Mouse (Mus musculus) MEL (cell line): ENCODE data around the gene Hecw2. TPM values are rescaled to one million over a fixed set of nuclear protein-coding genes. Genes with fewer than 3 reads are reported as not detected.

Source experiments
- DNase-seq: peaks from one replicate; pipeline ENCODE4 v3.0.0; 2011; ENCODE audit warnings: low read depth, low spot score
- H3K27ac ChIP-seq: 2 replicates; pipeline ENCODE4 v1.5.1; 2012; ENCODE audit warnings: low read depth, mild to moderate bottlenecking, control low read depth, low read length, moderate library complexity; ENCODE audit not compliant: control insufficient read depth
- H3K27me3 ChIP-seq, 2 experiments: fragments of 150-350 bp in 1 of 2; sonication (generic) in 1 of 2; 2 replicates each; pipeline ENCODE4 v1.6.1; 2012; ENCODE audit warnings: low read length in 2 of 2, mild to moderate bottlenecking in 2 of 2, improper control_type of control experiment in 1 of 2, moderate library complexity in 1 of 2; ENCODE audit not compliant: insufficient read depth in 2 of 2, control insufficient read depth in 1 of 2
- H3K36me3 ChIP-seq, 2 experiments: 2 replicates each; pipeline ENCODE4 v1.6.1; 2012 to 2014; ENCODE audit warnings: low read length in 2 of 2, improper control_type of control experiment in 1 of 2, inconsistent platforms in 1 of 2, mild to moderate bottlenecking in 1 of 2; ENCODE audit not compliant: insufficient read depth in 2 of 2, control insufficient read depth in 1 of 2
- H3K4me1 ChIP-seq, 2 experiments: fragments of 150-350 bp in 1 of 2; sonication (generic) in 1 of 2; 2 replicates each; pipeline ENCODE4 v1.6.1; 2012; ENCODE audit warnings: low read length in 2 of 2, improper control_type of control experiment in 1 of 2, mild to moderate bottlenecking in 1 of 2; ENCODE audit not compliant: insufficient read depth in 2 of 2, control insufficient read depth in 1 of 2
- H3K4me3 ChIP-seq, 2 experiments: fragments of 150-350 bp in 1 of 2; sonication (generic) in 1 of 2; 2 replicates each; pipeline ENCODE4 v1.5.1; 2012; ENCODE audit warnings: low read depth in 2 of 2, low read length in 2 of 2, mild to moderate bottlenecking in 2 of 2, moderate library complexity in 2 of 2, control low read depth in 1 of 2, improper control_type of control experiment in 1 of 2; ENCODE audit not compliant: control insufficient read depth in 1 of 2, insufficient read depth in 1 of 2
- H3K79me2 ChIP-seq: 2 replicates; pipeline ENCODE4 v1.6.1; 2012; ENCODE audit warnings: mild to moderate bottlenecking, low read length, moderate library complexity; ENCODE audit not compliant: control insufficient read depth, poor library complexity, insufficient read depth
- H3K9ac ChIP-seq: 2 replicates; pipeline ENCODE4 v1.6.1; 2012; ENCODE audit warnings: low read depth, mild to moderate bottlenecking, control low read depth, low read length, moderate library complexity; ENCODE audit not compliant: control insufficient read depth, poor library complexity, severe bottlenecking
- H3K9me3 ChIP-seq: fragments of 150-350 bp; sonication (generic); replicated peaks from 2 replicates; pipeline ENCODE4 v1.6.1; 2012; ENCODE audit warnings: mild to moderate bottlenecking, low read length, improper control_type of control experiment, moderate library complexity; ENCODE audit not compliant: insufficient read depth
- BHLHE40 ChIP-seq: IDR thresholded peaks from 2 replicates; pipeline ENCODE4 v1.6.1; 2012; ENCODE audit warnings: low read depth, mild to moderate bottlenecking, inconsistent platforms, low read length, improper control_type of control experiment, borderline replicate concordance
- CTCF ChIP-seq, 3 experiments: IDR thresholded peaks in 2 of 3; conservative IDR thresholded peaks in 1 of 3; 2 replicates each; pipeline ENCODE4 v1.5.1; 2011 to 2012; ENCODE audit warnings: low read length in 3 of 3, low read depth in 2 of 3, mild to moderate bottlenecking in 2 of 3, improper control_type of control experiment in 1 of 3, inconsistent platforms in 1 of 3, mixed read lengths in 1 of 3, moderate library complexity in 1 of 3; ENCODE audit not compliant: control insufficient read depth in 1 of 3, insufficient read depth in 1 of 3, poor library complexity in 1 of 3, severe bottlenecking in 1 of 3
- E2F4 ChIP-seq: IDR thresholded peaks from 2 replicates; pipeline ENCODE4 v1.6.1; 2011; ENCODE audit warnings: low read depth, low read length, improper control_type of control experiment, borderline replicate concordance
- ELF1 ChIP-seq: IDR thresholded peaks from 2 replicates; pipeline ENCODE4 v1.6.1; 2014; ENCODE audit warnings: low read depth, mild to moderate bottlenecking, inconsistent platforms, low read length, improper control_type of control experiment, moderate library complexity
- ETS1 ChIP-seq: IDR thresholded peaks from 2 replicates; pipeline ENCODE4 v1.6.1; 2012; ENCODE audit warnings: low read depth, mild to moderate bottlenecking, inconsistent platforms, low read length, improper control_type of control experiment, moderate library complexity
- GATA1 ChIP-seq: IDR thresholded peaks from 2 replicates; pipeline ENCODE4 v1.6.1; 2011; ENCODE audit warnings: low read depth, low read length, improper control_type of control experiment
- JUND ChIP-seq: IDR thresholded peaks from 2 replicates; pipeline ENCODE4 v1.6.1; 2011; ENCODE audit warnings: low read depth, mild to moderate bottlenecking, improper control_type of control experiment, low read length
- KAT2A ChIP-seq: conservative IDR thresholded peaks from 2 replicates; pipeline ENCODE4 v1.6.1; 2012; ENCODE audit warnings: low read depth, low read length, improper control_type of control experiment, inconsistent platforms
- MAFK ChIP-seq: IDR thresholded peaks from 2 replicates; pipeline ENCODE4 v1.6.1; 2011; ENCODE audit warnings: low read depth, mild to moderate bottlenecking, low read length, improper control_type of control experiment, borderline replicate concordance
- MAX ChIP-seq: IDR thresholded peaks from 2 replicates; pipeline ENCODE4 v1.6.1; 2011; ENCODE audit warnings: low read length, improper control_type of control experiment
- MEF2A ChIP-seq: IDR thresholded peaks from 2 replicates; pipeline ENCODE4 v1.6.1; 2014; ENCODE audit warnings: low read depth, mild to moderate bottlenecking, inconsistent platforms, low read length, improper control_type of control experiment; ENCODE audit not compliant: poor library complexity, insufficient replicate concordance, severe bottlenecking; ENCODE audit errors: extremely low read depth
- MXI1 ChIP-seq: IDR thresholded peaks from 2 replicates; pipeline ENCODE4 v1.6.1; 2011; ENCODE audit warnings: mild to moderate bottlenecking, low read depth, low read length, improper control_type of control experiment
- MYB ChIP-seq: IDR thresholded peaks from 2 replicates; pipeline ENCODE4 v1.6.1; 2011; ENCODE audit warnings: mild to moderate bottlenecking, low read depth, low read length, improper control_type of control experiment
- NELFE ChIP-seq: IDR thresholded peaks from 2 replicates; pipeline ENCODE4 v1.6.1; 2011; ENCODE audit warnings: low read depth, low read length, improper control_type of control experiment
- NRF1 ChIP-seq: IDR thresholded peaks from 2 replicates; pipeline ENCODE4 v1.6.1; 2014; ENCODE audit warnings: low read depth, mild to moderate bottlenecking, inconsistent platforms, low read length, improper control_type of control experiment, moderate library complexity; ENCODE audit not compliant: poor library complexity, insufficient read depth, severe bottlenecking
- POLR2AphosphoS5 ChIP-seq: IDR thresholded peaks from 2 replicates; pipeline ENCODE4 v1.6.1; 2012; ENCODE audit warnings: low read depth, borderline replicate concordance, mild to moderate bottlenecking, inconsistent platforms, low read length, moderate library complexity, mixed read lengths
- RAD21 ChIP-seq: IDR thresholded peaks from 2 replicates; pipeline ENCODE4 v1.6.1; 2011; ENCODE audit warnings: mild to moderate bottlenecking, low read depth, low read length, improper control_type of control experiment
- TBP ChIP-seq: IDR thresholded peaks from 2 replicates; pipeline ENCODE4 v1.8.0; 2011; ENCODE audit warnings: low read depth, low read length, improper control_type of control experiment
- TCF12 ChIP-seq: IDR thresholded peaks from 2 replicates; pipeline ENCODE4 v1.6.1; 2014; ENCODE audit warnings: low read depth, mild to moderate bottlenecking, inconsistent platforms, low read length, improper control_type of control experiment, moderate library complexity
- UBTF ChIP-seq: IDR thresholded peaks from 2 replicates; pipeline ENCODE4 v1.6.1; 2012; ENCODE audit warnings: low read depth, mild to moderate bottlenecking, inconsistent platforms, low read length, improper control_type of control experiment, moderate library complexity, borderline replicate concordance; ENCODE audit not compliant: insufficient read depth
- USF2 ChIP-seq, 2 experiments: IDR thresholded peaks; 2 replicates each; pipeline ENCODE4 v1.6.1; 2011 to 2012; ENCODE audit warnings: improper control_type of control experiment in 2 of 2, low read length in 2 of 2, borderline replicate concordance in 1 of 2, inconsistent platforms in 1 of 2, low read depth in 1 of 2, mild to moderate bottlenecking in 1 of 2; ENCODE audit not compliant: insufficient read depth in 1 of 2
- ZKSCAN1 ChIP-seq: IDR thresholded peaks from 2 replicates; pipeline ENCODE4 v1.6.1; 2012; ENCODE audit warnings: low read depth, mild to moderate bottlenecking, inconsistent platforms, low read length, improper control_type of control experiment, moderate library complexity
- ZNF384 ChIP-seq: IDR thresholded peaks from 2 replicates; pipeline ENCODE4 v1.6.1; 2012; ENCODE audit warnings: low read depth, mild to moderate bottlenecking, inconsistent platforms, low read length, improper control_type of control experiment
- polyA plus RNA-seq, 2 experiments: library from polyadenylated mRNA; stranded (reverse) in 1 of 2; unstranded in 1 of 2; fragments of >175 nt in 1 of 2; fragments of >200 nt in 1 of 2; gene quantifications; 2 replicates each; pipeline versions ENCODE4 v1.2.1 to v1.2.4; 2012; ENCODE audit warnings: low replicate concordance in 2 of 2, low read depth in 1 of 2; ENCODE audit not compliant: insufficient read length in 2 of 2, insufficient read depth in 1 of 2, missing spikeins in 1 of 2
- total RNA-seq: library from RNA; depleted of rRNA; stranded (reverse); fragments of 300-350 nt; gene quantifications from 2 replicates; pipeline ENCODE4 v1.2.3, GENCODE M21; 2012

Gene Hecw2
- total and polyA plus RNA-seq, 3 experiments, result not detected

GRCm38 (mm10) chr1:53856501-53857103 is 338.4 kb downstream of the Hecw2 start:
- H3K9me3 ChIP-seq, result no peaks in the 10 kb centered on the region
- H3K36me3 ChIP-seq, result no peaks in the 10 kb centered on the region
- H3K4me1 ChIP-seq, result no peaks in the 10 kb centered on the region
- H3K27me3 ChIP-seq, result no peaks in the 10 kb centered on the region
- DNase-seq, result no peak
- no peak overlapping the region for H3K9ac ChIP-seq
- no peak overlapping the region for H3K4me3 ChIP-seq
- H3K27ac ChIP-seq, result no peak overlapping the region
- no peaks in the 10 kb centered on the region for H3K79me2 ChIP-seq
- TF ChIP-seq TBP, result no peak
- TF ChIP-seq E2F4, result no peak
- TF ChIP-seq TCF12, result no peak
- no peak for TF ChIP-seq RAD21
- no peak for TF ChIP-seq ELF1
- TF ChIP-seq POLR2AphosphoS5, result no peak
- no peak for TF ChIP-seq ETS1
- no peak for TF ChIP-seq USF2 (IDR thresholded peaks at IDR 0.05; ENCODE audit: borderline replicate concordance in 1 of 2, insufficient read depth in 1 of 2, low read depth in 1 of 2, low read length in 2 of 2)
- TF ChIP-seq MYB, result no peak
- no peak for TF ChIP-seq MEF2A
- no peak for TF ChIP-seq NELFE
- TF ChIP-seq NRF1, result no peak
- TF ChIP-seq MXI1, result no peak
- TF ChIP-seq ZNF384, result no peak
- TF ChIP-seq UBTF, result no peak

- DNase-seq, result no peak
- Histone ChIP-seq H3K27ac (no peak overlapping the region), H3K4me3 (no peak overlapping the region), H3K4me1 (no peaks in the 10 kb centered on the region), H3K9me3 (no peaks in the 10 kb centered on the region), H3K79me2 (no peaks in the 10 kb centered on the region), H3K27me3 (no peaks in the 10 kb centered on the region), H3K36me3 (no peaks in the 10 kb centered on the region), H3K9ac (no peak overlapping the region)
- TF ChIP-seq CTCF (IDR thresholded peaks at IDR 0.05 in 2 of 3, conservative IDR thresholded peaks at IDR 0.05 in 1 of 3; ENCODE audit: control insufficient read depth in 1 of 3, insufficient read depth in 1 of 3, low read depth in 2 of 3, low read length in 3 of 3, poor library complexity in 1 of 3, severe bottlenecking in 1 of 3), result no peak
- no peak for TF ChIP-seq ZNF384
- no peak for TF ChIP-seq ZKSCAN1
- TF ChIP-seq KAT2A, result no peak
- TF ChIP-seq GATA1, result no peak
- no peak for TF ChIP-seq MAFK
- TF ChIP-seq MAX, result no peak
- TF ChIP-seq NRF1, result no peak
- TF ChIP-seq JUND, result no peak
- TF ChIP-seq BHLHE40, result no peak
Observed at GRCm38 (mm10) chr1:53855732-53856131, 339.2 kb downstream of the Hecw2 start.
